Mouse (Mus musculus): Measurements from ENCODE around the gene Ctrl. TPM values are rescaled to one million over a fixed set of nuclear protein-coding genes. Genes with fewer than 3 reads are reported as not detected.

The Ctrl gene
- polyA plus RNA-seq, 1 experiment, result 0.14 TPM

GRCm38 (mm10) chr8:105925123-105925522 is 8.5 kb downstream of the Ctrl start:
- peaks cover 6% of the 10 kb centered on the region for H3K36me3 ChIP-seq (ENCODE audit: control insufficient read depth, insufficient read depth)
- H3K4me2 ChIP-seq (ENCODE audit: low read depth), result no peak overlapping the region
- no peak for TF ChIP-seq POLR2A (IDR thresholded peaks at IDR 0.05; ENCODE audit: insufficient read length, low read depth)
- no peak for TF ChIP-seq TCF3 (IDR thresholded peaks at IDR 0.05; ENCODE audit: insufficient read length, low read depth)
- no peak for TF ChIP-seq MAX (IDR thresholded peaks at IDR 0.05; ENCODE audit: low read depth)
- TF ChIP-seq POLR2AphosphoS2 (IDR thresholded peaks at IDR 0.05; ENCODE audit: insufficient read length, low read depth), result no peak
- no peak for TF ChIP-seq SRF (IDR thresholded peaks at IDR 0.05; ENCODE audit: control insufficient read depth, insufficient read length, low read depth)
- TF ChIP-seq USF1 (IDR thresholded peaks at IDR 0.05; ENCODE audit: low read depth), result no peak
- no peak for TF ChIP-seq MYOD1 (IDR thresholded peaks at IDR 0.05; ENCODE audit: control insufficient read depth in 1 of 3, insufficient read length in 2 of 3, low read depth in 2 of 3)
- no peak for TF ChIP-seq E2F4 (IDR thresholded peaks at IDR 0.05; ENCODE audit: insufficient read depth)
- no peak for TF ChIP-seq CEBPB (IDR thresholded peaks at IDR 0.05; ENCODE audit: insufficient read depth, poor library complexity, severe bottlenecking)
- TF ChIP-seq REST (IDR thresholded peaks at IDR 0.05; ENCODE audit: insufficient read depth, insufficient read length), result no peak
- no peak for TF ChIP-seq MYOG (IDR thresholded peaks at IDR 0.05; ENCODE audit: control insufficient read depth in 1 of 3, insufficient read depth in 1 of 3, insufficient read length in 2 of 3, low read depth in 2 of 3)
- no peak for TF ChIP-seq TCF12 (IDR thresholded peaks at IDR 0.05; ENCODE audit: insufficient read depth, poor library complexity, severe bottlenecking)
- no peak overlapping the region for H3ac ChIP-seq (ENCODE audit: control insufficient read depth, insufficient read length)
- H3K79me2 ChIP-seq (ENCODE audit: control insufficient read depth, insufficient read depth), result no peaks in the 10 kb centered on the region
- H3K27me3 ChIP-seq (ENCODE audit: control insufficient read depth, insufficient read depth, insufficient read length), result no peaks in the 10 kb centered on the region
- no peak overlapping the region for H3K4me3 ChIP-seq

DNA sequence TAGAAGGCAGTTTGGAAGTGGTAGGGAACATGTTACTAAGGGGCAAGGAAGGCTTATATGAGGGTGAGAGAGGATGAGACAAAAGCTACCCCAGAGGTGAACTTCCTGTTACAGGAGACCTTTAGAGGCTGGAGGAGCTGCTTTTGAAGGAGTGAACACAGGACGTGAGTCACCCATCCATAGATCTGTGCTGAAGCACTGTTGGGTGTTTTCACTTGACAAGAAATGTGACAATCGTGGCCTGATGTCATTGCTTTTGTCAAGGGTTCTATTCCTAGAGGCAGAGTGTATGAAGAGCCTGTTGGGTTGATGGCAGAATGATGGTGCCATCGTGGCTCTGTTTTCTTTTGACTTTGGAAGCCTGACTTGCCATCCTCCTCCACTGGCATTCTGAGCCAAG is 14.3 kb downstream of the Ctrl start:
- TF ChIP-seq E2F4 (IDR thresholded peaks at IDR 0.05; ENCODE audit: insufficient read depth) (no peak), MYOG (IDR thresholded peaks at IDR 0.05; ENCODE audit: control insufficient read depth in 1 of 3, insufficient read depth in 1 of 3, insufficient read length in 2 of 3, low read depth in 2 of 3) (no peak), MAX (IDR thresholded peaks at IDR 0.05; ENCODE audit: low read depth) (no peak), MYOD1 (IDR thresholded peaks at IDR 0.05; ENCODE audit: control insufficient read depth in 1 of 3, insufficient read length in 2 of 3, low read depth in 2 of 3) (no peak), SRF (IDR thresholded peaks at IDR 0.05; ENCODE audit: control insufficient read depth, insufficient read length, low read depth) (no peak), POLR2AphosphoS2 (IDR thresholded peaks at IDR 0.05; ENCODE audit: insufficient read length, low read depth) (no peak), TCF12 (IDR thresholded peaks at IDR 0.05; ENCODE audit: insufficient read depth, poor library complexity, severe bottlenecking) (no peak), POLR2A (IDR thresholded peaks at IDR 0.05; ENCODE audit: insufficient read length, low read depth) (no peak), USF1 (IDR thresholded peaks at IDR 0.05; ENCODE audit: low read depth) (no peak), REST (IDR thresholded peaks at IDR 0.05; ENCODE audit: insufficient read depth, insufficient read length) (no peak)
- peaks cover 6% of the 10 kb centered on the region for H3K79me2 ChIP-seq (ENCODE audit: control insufficient read depth, insufficient read depth)

DNA sequence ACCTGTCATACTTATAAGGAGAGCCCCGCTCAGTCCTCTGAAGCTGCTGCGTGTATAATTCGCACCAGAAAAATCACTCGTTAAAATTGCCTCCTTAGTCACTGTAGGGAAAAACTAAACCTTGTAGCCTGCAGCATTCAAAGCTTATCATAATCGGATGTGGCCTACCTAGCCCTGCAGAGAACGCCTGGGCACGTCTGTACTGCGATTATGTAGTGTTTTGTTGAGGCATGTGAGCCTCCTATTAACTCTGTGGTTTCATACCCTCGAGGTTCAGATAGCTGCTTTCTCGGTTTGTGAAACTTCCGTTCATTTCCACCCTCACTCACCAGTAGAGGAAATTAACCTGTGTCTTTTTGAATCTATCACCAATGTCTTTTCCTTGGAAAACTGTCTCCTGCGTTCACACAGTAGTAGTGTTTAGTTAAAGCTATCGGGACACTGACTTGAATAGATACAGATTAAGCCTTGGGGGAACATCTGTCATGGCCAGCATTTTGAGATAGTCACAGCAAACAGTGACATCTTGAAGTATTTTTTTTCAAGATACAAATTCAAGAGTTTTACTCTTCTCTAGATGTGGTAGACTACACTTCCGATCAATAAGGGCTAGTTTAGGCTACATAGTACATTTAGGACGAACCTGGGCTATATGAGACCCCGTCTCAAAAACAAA is 32.6 kb downstream of the Ctrl start:
- H3K4me2 ChIP-seq (ENCODE audit: low read depth), result peak overlapping the region; percentile 88
- TF ChIP-seq TCF3 (IDR thresholded peaks at IDR 0.05; ENCODE audit: insufficient read length, low read depth) (no peak), CEBPB (IDR thresholded peaks at IDR 0.05; ENCODE audit: insufficient read depth, poor library complexity, severe bottlenecking) (no peak), REST (IDR thresholded peaks at IDR 0.05; ENCODE audit: insufficient read depth, insufficient read length) (no peak), MAX (IDR thresholded peaks at IDR 0.05; ENCODE audit: low read depth) (no peak), TCF12 (IDR thresholded peaks at IDR 0.05; ENCODE audit: insufficient read depth, poor library complexity, severe bottlenecking) (no peak), POLR2AphosphoS2 (IDR thresholded peaks at IDR 0.05; ENCODE audit: insufficient read length, low read depth) (no peak), USF1 (IDR thresholded peaks at IDR 0.05; ENCODE audit: low read depth) (no peak), E2F4 (IDR thresholded peaks at IDR 0.05; ENCODE audit: insufficient read depth) (no peak), POLR2A (IDR thresholded peaks at IDR 0.05; ENCODE audit: insufficient read length, low read depth) (no peak), MYOD1 (IDR thresholded peaks at IDR 0.05; ENCODE audit: control insufficient read depth in 1 of 3, insufficient read length in 2 of 3, low read depth in 2 of 3) (no peak), SRF (IDR thresholded peaks at IDR 0.05; ENCODE audit: control insufficient read depth, insufficient read length, low read depth) (no peak), MYOG (IDR thresholded peaks at IDR 0.05; ENCODE audit: control insufficient read depth in 1 of 3, insufficient read depth in 1 of 3, insufficient read length in 2 of 3, low read depth in 2 of 3) (no peak)

More for the DNA sequence above, 14.3 kb downstream of the Ctrl start:
- Histone ChIP-seq H3ac (ENCODE audit: control insufficient read depth, insufficient read length) (no peak overlapping the region), H3K4me2 (ENCODE audit: low read depth) (no peak overlapping the region), H3K36me3 (ENCODE audit: control insufficient read depth, insufficient read depth) (peaks cover 6% of the 10 kb centered on the region), H3K27me3 (ENCODE audit: control insufficient read depth, insufficient read depth, insufficient read length) (no peaks in the 10 kb centered on the region), H3K4me3 (no peak overlapping the region)

GRCm38 (mm10) chr8:105900180-105900940 is 33.3 kb downstream of the Ctrl start, which contains the start of gene Pskh1:
Gene Pskh1 (plus strand): TSS chr8:105900441.
- Histone ChIP-seq H3K79me2 (ENCODE audit: control insufficient read depth, insufficient read depth) (peaks cover 19% of the 10 kb centered on the region), H3ac (ENCODE audit: control insufficient read depth, insufficient read length) (peak within 1 kb of the TSS; percentile 43), H3K4me2 (ENCODE audit: low read depth) (peak within 1 kb of the TSS; percentile 88), H3K27me3 (ENCODE audit: control insufficient read depth, insufficient read depth, insufficient read length) (no peaks in the 10 kb centered on the region), H3K36me3 (ENCODE audit: control insufficient read depth, insufficient read depth) (no peaks in the 10 kb centered on the region), H3K4me3 (peak within 1 kb of the TSS; percentile 59)
- TF ChIP-seq MYOD1 (IDR thresholded peaks at IDR 0.05; ENCODE audit: control insufficient read depth in 1 of 3, insufficient read length in 2 of 3, low read depth in 2 of 3), result peak in 1 of 3 experiments; percentile 27
- peak; percentile 22 for TF ChIP-seq SRF (IDR thresholded peaks at IDR 0.05; ENCODE audit: control insufficient read depth, insufficient read length, low read depth)
- no peak for TF ChIP-seq E2F4 (IDR thresholded peaks at IDR 0.05; ENCODE audit: insufficient read depth)
- TF ChIP-seq POLR2AphosphoS2 (IDR thresholded peaks at IDR 0.05; ENCODE audit: insufficient read length, low read depth), result peak; percentile 44
- no peak for TF ChIP-seq CEBPB (IDR thresholded peaks at IDR 0.05; ENCODE audit: insufficient read depth, poor library complexity, severe bottlenecking)
- TF ChIP-seq USF1 (IDR thresholded peaks at IDR 0.05; ENCODE audit: low read depth), result no peak
- TF ChIP-seq TCF3 (IDR thresholded peaks at IDR 0.05; ENCODE audit: insufficient read length, low read depth), result no peak
- TF ChIP-seq MYOG (IDR thresholded peaks at IDR 0.05; ENCODE audit: control insufficient read depth in 1 of 3, insufficient read depth in 1 of 3, insufficient read length in 2 of 3, low read depth in 2 of 3), result peak in 1 of 3 experiments; percentile 15
- peak; percentile 87 for TF ChIP-seq POLR2A (IDR thresholded peaks at IDR 0.05; ENCODE audit: insufficient read length, low read depth)
- TF ChIP-seq MAX (IDR thresholded peaks at IDR 0.05; ENCODE audit: low read depth), result no peak
- TF ChIP-seq REST (IDR thresholded peaks at IDR 0.05; ENCODE audit: insufficient read depth, insufficient read length), result peak; percentile 20
- no peak for TF ChIP-seq TCF12 (IDR thresholded peaks at IDR 0.05; ENCODE audit: insufficient read depth, poor library complexity, severe bottlenecking)

More for the DNA sequence above, 32.6 kb downstream of the Ctrl start:
- H3K36me3 ChIP-seq (ENCODE audit: control insufficient read depth, insufficient read depth), result no peaks in the 10 kb centered on the region
- H3K4me3 ChIP-seq, result peak overlapping the region; percentile 59
- peaks cover 22% of the 10 kb centered on the region for H3K79me2 ChIP-seq (ENCODE audit: control insufficient read depth, insufficient read depth)
- peak overlapping the region; percentile 43 for H3ac ChIP-seq (ENCODE audit: control insufficient read depth, insufficient read length)
- no peaks in the 10 kb centered on the region for H3K27me3 ChIP-seq (ENCODE audit: control insufficient read depth, insufficient read depth, insufficient read length)
